Mouse (Mus musculus): ENCODE measurements around the gene Scmh1. TPM values are rescaled to one million over a fixed set of nuclear protein-coding genes. Genes with fewer than 3 reads are reported as not detected.
A peak's percentile ranks its signal among the peaks of the same experiment; 100 is the strongest.

Gene Scmh1
- polyA plus RNA-seq, 1 experiment = 27.5 TPM

GRCm38 (mm10) chr4:120523092-120523491 is 118.0 kb downstream of the Scmh1 start:
- 80% methylated on average over 3 of the region's 3 CpGs for WGBS
- no peak for DNase-seq (ENCODE audit: low read depth, low spot score)

GRCm38 (mm10) chr4:120528171-120528570 is 123.1 kb downstream of the Scmh1 start:
- WGBS = 80% methylated on average over 9 of the region's 9 CpGs
- no peak for DNase-seq (ENCODE audit: low read depth, low spot score)

- WGBS = 77% methylated on average over 6 of the region's 6 CpGs
- DNase-seq (ENCODE audit: low read depth, low spot score) = no peak
Observed at GRCm38 (mm10) chr4:120531986-120532385, 126.9 kb downstream of the Scmh1 start, which contains the start of gene Slfnl1. Slfnl1 (plus strand) TSS chr4:120532231.

GRCm38 (mm10) chr4:120538664-120539063 is 133.6 kb downstream of the Scmh1 start:
- WGBS = 97% methylated on average over 10 of the region's 10 CpGs

GRCm38 (mm10) chr4:120544896-120545295 is 139.8 kb downstream of the Scmh1 start:
- no peak for DNase-seq (ENCODE audit: low read depth, low spot score)
- 54% methylated on average over 1 of the region's 1 CpGs for WGBS

More at GRCm38 (mm10) chr4:120538664-120539063, 133.6 kb downstream of the Scmh1 start:
- DNase-seq (ENCODE audit: low read depth, low spot score) = no peak

- WGBS = 86% methylated on average over 6 of the region's 6 CpGs
- no peak for DNase-seq (ENCODE audit: low read depth, low spot score)
Observed at GRCm38 (mm10) chr4:120556592-120556991, 151.5 kb downstream of the Scmh1 start.

GRCm38 (mm10) chr4:120565726-120566125 is 160.6 kb downstream of the Scmh1 start:
- DNase-seq (ENCODE audit: low read depth, low spot score) = no peak
- WGBS = 47% methylated on average over 2 of the region's 2 CpGs

GRCm38 (mm10) chr4:120568005-120568404 is 162.9 kb downstream of the Scmh1 start:
- WGBS = 24% methylated on average over 5 of the region's 5 CpGs
- no peak for DNase-seq (ENCODE audit: low read depth, low spot score)

- 5% methylated on average over 4 of the region's 4 CpGs for WGBS
- DNase-seq (ENCODE audit: low read depth, low spot score) = no peak
Observed at GRCm38 (mm10) chr4:120569025-120569424, 163.9 kb downstream of the Scmh1 start.

GRCm38 (mm10) chr4:120569486-120570437 is 164.7 kb downstream of the Scmh1 start, which contains the start of gene Ctps:
Ctps (minus strand) TSS chr4:120570276.
- peak; percentile 71 for DNase-seq (ENCODE audit: low read depth, low spot score)
- WGBS = under 1% methylated on average over 97 of the region's 97 CpGs

GRCm38 (mm10) chr4:120570438-120571069 is 165.5 kb downstream of the Scmh1 start:
- no peak for DNase-seq (ENCODE audit: low read depth, low spot score)
- under 1% methylated on average over 27 of the region's 27 CpGs for WGBS

- WGBS = 52% methylated on average over 3 of the region's 3 CpGs
- no peak for DNase-seq (ENCODE audit: low read depth, low spot score)
Observed at GRCm38 (mm10) chr4:120571070-120571464, 166.0 kb downstream of the Scmh1 start.

- 10% methylated on average over 3 of the region's 3 CpGs for WGBS
Observed at GRCm38 (mm10) chr4:120571691-120572090, 166.6 kb downstream of the Scmh1 start.

More at GRCm38 (mm10) chr4:120571691-120572090, 166.6 kb downstream of the Scmh1 start:
- no peak for DNase-seq (ENCODE audit: low read depth, low spot score)

Other genes starting within 250 kb of the Scmh1 start
- gene Edn2, start 244.1 kb upstream of the Scmh1 start, polyA plus RNA-seq (2012; rRNA removed) = 32.1 and 36.8 TPM in 2 replicates
- gene Foxo6, start 117.9 kb upstream of the Scmh1 start, polyA plus RNA-seq (2012; rRNA removed) = 6.9 and 7.9 TPM in 2 replicates
- 0.04 and 0.11 TPM in 2 replicates for gene Slfnl1, start 127.0 kb downstream of the Scmh1 start, polyA plus RNA-seq (2012; rRNA removed)
- gene Ctps, start 165.0 kb downstream of the Scmh1 start, polyA plus RNA-seq (2012; rRNA removed) = 8.4 and 8.6 TPM in 2 replicates
- gene Gm8439, start 183.5 kb downstream of the Scmh1 start, polyA plus RNA-seq (2012; rRNA removed) = not detected in 2 replicates